Mouse (Mus musculus): ENCODE data around the gene Fut2. TPM values are rescaled to one million over a fixed set of nuclear protein-coding genes. Genes with fewer than 3 reads are reported as not detected.

Fut2 gene
- total and polyA plus RNA-seq, 3 experiments: not detected

- Histone ChIP-seq H3K27ac (ENCODE audit: insufficient read depth, low read depth) (no peak within 1 kb of the TSS), H3K27me3 (replicated peaks) (no peaks in the 10 kb centered on the region), H3K9me3 (replicated peaks; ENCODE audit: low read length) (no peaks in the 10 kb centered on the region), H3K4me2 (ENCODE audit: insufficient read depth, low read depth, poor library complexity, severe bottlenecking) (no peak within 1 kb of the TSS), H3K4me1 (ENCODE audit: control insufficient read depth in 1 of 2, insufficient read depth in 2 of 2) (peaks cover 34 to 78% of the 10 kb centered on the region in 2 experiments), H3K4me3 (replicated peaks in 1 of 3; ENCODE audit: low read depth in 2 of 3, low read length in 2 of 3, poor library complexity in 1 of 3) (no peak within 1 kb of the TSS), H3K36me3 (replicated peaks in 1 of 2; ENCODE audit: control insufficient read depth in 1 of 2, insufficient read depth in 1 of 2, low read length in 1 of 2) (no peaks in the 10 kb centered on the region), H3K79me2 (replicated peaks; ENCODE audit: control insufficient read depth, extremely low read depth, insufficient read depth, poor library complexity, severe bottlenecking) (no peaks in the 10 kb centered on the region), H3K9ac (ENCODE audit: insufficient read depth, low read depth) (no peak within 1 kb of the TSS)
- TF ChIP-seq MAZ (IDR thresholded peaks at IDR 0.05; ENCODE audit: low read depth, low read length): no peak
- TF ChIP-seq ETS1 (conservative IDR thresholded peaks at IDR 0.05; ENCODE audit: low read depth, low read length): 0 out of 2 replicates have a peak, but pooled peaks have one; percentile 18
- in situ Hi-C loops (cut with MboI; ENCODE audit: low pct_ligation_motif_present, low pct_unique_long_range_greater_than_20kb, low sequenced_read_pairs) (loop anchor here (5.0 to 10.0 kb wide), 3 partner anchors 46 to 219 kb away; partner anchors contain the start of genes Bax and Mamstr), dilution Hi-C loops (cut with MboI; ENCODE audit: extremely low pct_ligation_motif_present, extremely low pct_unique_long_range_greater_than_20kb, low sequenced_read_pairs) (no loop called here)
- peak; percentile 24 for DNase-seq (ENCODE audit: extremely low read depth)
These were observed 17.3 kb upstream of the Fut2 start, which contains the start of gene Ntn5 for GRCm38 (mm10) chr7:45683396-45684050. Gene Ntn5 (plus strand): TSS chr7:45684022.

GRCm38 (mm10) chr7:45682144-45683126, 16.2 kb upstream of the Fut2 start:
- H3K27ac ChIP-seq (ENCODE audit: insufficient read depth, low read depth): peak overlapping the region; percentile 81
- no peaks in the 10 kb centered on the region for H3K79me2 ChIP-seq (replicated peaks; ENCODE audit: control insufficient read depth, extremely low read depth, insufficient read depth, poor library complexity, severe bottlenecking)
- no peaks in the 10 kb centered on the region for H3K27me3 ChIP-seq (replicated peaks)
- in situ Hi-C loops (cut with MboI; ENCODE audit: low pct_ligation_motif_present, low pct_unique_long_range_greater_than_20kb, low sequenced_read_pairs) (loop anchor here (5.0 to 10.0 kb wide), 3 partner anchors 45 to 218 kb away; partner anchors contain the start of genes Bax and Mamstr), dilution Hi-C loops (cut with MboI; ENCODE audit: extremely low pct_ligation_motif_present, extremely low pct_unique_long_range_greater_than_20kb, low sequenced_read_pairs) (no loop called here)
- peak overlapping the region; percentile 52; the same call in 1 of the 2 replicates for H3K4me2 ChIP-seq (ENCODE audit: insufficient read depth, low read depth, poor library complexity, severe bottlenecking)
- H3K36me3 ChIP-seq (replicated peaks in 1 of 2; ENCODE audit: control insufficient read depth in 1 of 2, insufficient read depth in 1 of 2, low read length in 1 of 2): no peaks in the 10 kb centered on the region
- peaks cover 34 to 77% of the 10 kb centered on the region in 2 experiments for H3K4me1 ChIP-seq (ENCODE audit: control insufficient read depth in 1 of 2, insufficient read depth in 2 of 2)
- no peak overlapping the region for H3K4me3 ChIP-seq (replicated peaks in 1 of 3; ENCODE audit: low read depth in 2 of 3, low read length in 2 of 3, poor library complexity in 1 of 3)
- DNase-seq (ENCODE audit: extremely low read depth): peak; percentile 92
- no peaks in the 10 kb centered on the region for H3K9me3 ChIP-seq (replicated peaks; ENCODE audit: low read length)
- 0 out of 2 replicates have a peak overlapping the region, but pooled peaks have one; percentile 34 for H3K9ac ChIP-seq (ENCODE audit: insufficient read depth, low read depth)
- peak; percentile 36; the same call in 1 of the 2 replicates for TF ChIP-seq POLR2A (IDR thresholded peaks at IDR 0.05; ENCODE audit: low read depth, low read length)
- TF ChIP-seq RAD21 (IDR thresholded peaks at IDR 0.05; ENCODE audit: low read depth, low read length): peak; percentile 92
- no peak for TF ChIP-seq JUND (conservative IDR thresholded peaks at IDR 0.05; ENCODE audit: low read depth, low read length)
- TF ChIP-seq PAX5 (IDR thresholded peaks at IDR 0.05; ENCODE audit: low read length): no peak
- TF ChIP-seq MAFK (IDR thresholded peaks at IDR 0.05; ENCODE audit: insufficient replicate concordance, low read length): no peak
- TF ChIP-seq ZC3H11A (IDR thresholded peaks at IDR 0.05; ENCODE audit: low read depth, low read length): peak; percentile 44
- TF ChIP-seq CTCF (conservative IDR thresholded peaks at IDR 0.05 in 1 of 2, IDR thresholded peaks at IDR 0.05 in 1 of 2; ENCODE audit: low read depth in 2 of 2, low read length in 2 of 2): peak; percentile 88 to 100
- TF ChIP-seq NELFE (IDR thresholded peaks at IDR 0.05; ENCODE audit: low read depth, low read length): peak; percentile 79; the same call in 1 of the 2 replicates
- TF ChIP-seq SIN3A (IDR thresholded peaks at IDR 0.05; ENCODE audit: low read length): peak; percentile 41; the same call in 1 of the 2 replicates
- TF ChIP-seq POLR2AphosphoS2 (IDR thresholded peaks at IDR 0.05; ENCODE audit: low read depth, low read length): no peak
- no peak for TF ChIP-seq CHD1 (IDR thresholded peaks at IDR 0.05; ENCODE audit: low read depth, low read length)
- TF ChIP-seq MAX (IDR thresholded peaks at IDR 0.05; ENCODE audit: low read length): no peak
- TF ChIP-seq ZNF384 (IDR thresholded peaks at IDR 0.05; ENCODE audit: low read depth, low read length): no peak
- 0 out of 2 replicates have a peak, but pooled peaks have one; percentile 35 for TF ChIP-seq MYC (IDR thresholded peaks at IDR 0.05; ENCODE audit: low read depth, low read length)
- peak; percentile 69 for TF ChIP-seq IRF4 (IDR thresholded peaks at IDR 0.05; ENCODE audit: low read depth, low read length)
- TF ChIP-seq RCOR1 (conservative IDR thresholded peaks at IDR 0.05; ENCODE audit: low read depth, low read length): no peak
- TF ChIP-seq JUN (IDR thresholded peaks at IDR 0.05; ENCODE audit: insufficient read depth, low read depth, low read length): no peak
- TF ChIP-seq E2F4 (IDR thresholded peaks at IDR 0.05; ENCODE audit: insufficient replicate concordance, low read depth, low read length): no peak
- no peak for TF ChIP-seq EP300 (IDR thresholded peaks at IDR 0.05; ENCODE audit: low read length)
- no peak for TF ChIP-seq TBP (conservative IDR thresholded peaks at IDR 0.05; ENCODE audit: low read depth, low read length)
- TF ChIP-seq TCF12 (IDR thresholded peaks at IDR 0.05; ENCODE audit: low read depth, low read length): peak; percentile 58
- TF ChIP-seq USF2 (conservative IDR thresholded peaks at IDR 0.05; ENCODE audit: low read depth, low read length): no peak
- no peak for TF ChIP-seq GABPA (IDR thresholded peaks at IDR 0.05; ENCODE audit: insufficient replicate concordance, low read depth, low read length)
- TF ChIP-seq MAZ (IDR thresholded peaks at IDR 0.05; ENCODE audit: low read depth, low read length): no peak
- no peak for TF ChIP-seq ETS1 (conservative IDR thresholded peaks at IDR 0.05; ENCODE audit: low read depth, low read length)
- TF ChIP-seq ZMIZ1 (IDR thresholded peaks at IDR 0.05; ENCODE audit: low read depth, low read length): no peak
- TF ChIP-seq SMC3 (IDR thresholded peaks at IDR 0.05; ENCODE audit: low read depth, low read length): peak; percentile 92
- peak; percentile 46 for TF ChIP-seq HCFC1 (IDR thresholded peaks at IDR 0.05; ENCODE audit: low read depth, low read length)
